Mouse (Mus musculus) MEL (cell line): ENCODE measurements around the gene Ppp2r1b.

ENCODE experiments used
- CHD2 ChIP-seq: IDR thresholded peaks from 2 replicates; pipeline ENCODE4 v1.6.1; 2011; ENCODE audit warnings: low read length, improper control_type of control experiment
- CTCF ChIP-seq, 3 experiments: IDR thresholded peaks in 2 of 3; conservative IDR thresholded peaks in 1 of 3; 2 replicates each; pipeline ENCODE4 v1.5.1; 2011 to 2012; ENCODE audit warnings: low read length in 3 of 3, low read depth in 2 of 3, mild to moderate bottlenecking in 2 of 3, improper control_type of control experiment in 1 of 3, inconsistent platforms in 1 of 3, mixed read lengths in 1 of 3, moderate library complexity in 1 of 3; ENCODE audit not compliant: control insufficient read depth in 1 of 3, insufficient read depth in 1 of 3, poor library complexity in 1 of 3, severe bottlenecking in 1 of 3
- EP300 ChIP-seq, 2 experiments: IDR thresholded peaks; 2 replicates each; pipeline ENCODE4 v1.6.1; 2011; ENCODE audit warnings: improper control_type of control experiment in 2 of 2, low read length in 2 of 2, low read depth in 1 of 2, mild to moderate bottlenecking in 1 of 2
- GABPA ChIP-seq: IDR thresholded peaks from 2 replicates; pipeline ENCODE4 v1.6.1; 2012; ENCODE audit warnings: low read depth, mild to moderate bottlenecking, inconsistent platforms, low read length, improper control_type of control experiment, moderate library complexity
- GATA1 ChIP-seq: IDR thresholded peaks from 2 replicates; pipeline ENCODE4 v1.6.1; 2011; ENCODE audit warnings: low read depth, low read length, improper control_type of control experiment
- MAFK ChIP-seq: IDR thresholded peaks from 2 replicates; pipeline ENCODE4 v1.6.1; 2011; ENCODE audit warnings: low read depth, mild to moderate bottlenecking, low read length, improper control_type of control experiment, borderline replicate concordance
- MAZ ChIP-seq: IDR thresholded peaks from 2 replicates; pipeline ENCODE4 v1.6.1; 2012; ENCODE audit warnings: low read depth, mild to moderate bottlenecking, inconsistent platforms, low read length, improper control_type of control experiment
- MEF2A ChIP-seq: IDR thresholded peaks from 2 replicates; pipeline ENCODE4 v1.6.1; 2014; ENCODE audit warnings: low read depth, mild to moderate bottlenecking, inconsistent platforms, low read length, improper control_type of control experiment; ENCODE audit not compliant: poor library complexity, insufficient replicate concordance, severe bottlenecking; ENCODE audit errors: extremely low read depth
- MXI1 ChIP-seq: IDR thresholded peaks from 2 replicates; pipeline ENCODE4 v1.6.1; 2011; ENCODE audit warnings: mild to moderate bottlenecking, low read depth, low read length, improper control_type of control experiment
- NRF1 ChIP-seq: IDR thresholded peaks from 2 replicates; pipeline ENCODE4 v1.6.1; 2014; ENCODE audit warnings: low read depth, mild to moderate bottlenecking, inconsistent platforms, low read length, improper control_type of control experiment, moderate library complexity; ENCODE audit not compliant: poor library complexity, insufficient read depth, severe bottlenecking
- POLR2A ChIP-seq, 2 experiments: IDR thresholded peaks; 2 replicates each; pipeline ENCODE4 v1.6.1; 2011 to 2012; ENCODE audit warnings: low read length in 2 of 2, mild to moderate bottlenecking in 2 of 2, control low read depth in 1 of 2, improper control_type of control experiment in 1 of 2, low read depth in 1 of 2, moderate library complexity in 1 of 2; ENCODE audit not compliant: control insufficient read depth in 1 of 2, insufficient read depth in 1 of 2, poor library complexity in 1 of 2
- TAL1 ChIP-seq: IDR thresholded peaks from 2 replicates; pipeline ENCODE4 v1.6.1; 2012; ENCODE audit warnings: mild to moderate bottlenecking, inconsistent platforms, low read length, moderate library complexity, mixed read lengths
- TCF12 ChIP-seq: IDR thresholded peaks from 2 replicates; pipeline ENCODE4 v1.6.1; 2014; ENCODE audit warnings: low read depth, mild to moderate bottlenecking, inconsistent platforms, low read length, improper control_type of control experiment, moderate library complexity
- ZMIZ1 ChIP-seq: IDR thresholded peaks from 2 replicates; pipeline ENCODE4 v1.6.1; 2012; ENCODE audit warnings: low read depth, mild to moderate bottlenecking, inconsistent platforms, low read length, improper control_type of control experiment, moderate library complexity

GRCm38 (mm10) chr9:50904196-50904847 is 59.2 kb downstream of the Ppp2r1b start:
- TF ChIP-seq CTCF (IDR thresholded peaks at IDR 0.05 in 2 of 3, conservative IDR thresholded peaks at IDR 0.05 in 1 of 3; ENCODE audit: control insufficient read depth in 1 of 3, insufficient read depth in 1 of 3, low read depth in 2 of 3, low read length in 3 of 3, poor library complexity in 1 of 3, severe bottlenecking in 1 of 3) = no peak
- TF ChIP-seq POLR2A (IDR thresholded peaks at IDR 0.05; ENCODE audit: control insufficient read depth in 1 of 2, insufficient read depth in 1 of 2, low read depth in 1 of 2, low read length in 2 of 2, poor library complexity in 1 of 2) = no peak
- TF ChIP-seq MAFK = no peak
- no peak for TF ChIP-seq MAZ
- TF ChIP-seq GABPA = no peak
- TF ChIP-seq MEF2A = no peak
- no peak for TF ChIP-seq CHD2
- 0 out of 2 replicates have a peak, but pooled peaks have one; percentile 19 for TF ChIP-seq MXI1
- TF ChIP-seq ZMIZ1 = no peak
- TF ChIP-seq TCF12 = no peak
- TF ChIP-seq GATA1 = no peak
- TF ChIP-seq EP300 (IDR thresholded peaks at IDR 0.05; ENCODE audit: low read depth in 1 of 2, low read length in 2 of 2) = no peak
- no peak for TF ChIP-seq NRF1
- no peak for TF ChIP-seq TAL1
